Mouse (Mus musculus) forebrain, embryonic 14.5 days (tissue): ENCODE data around the gene Bex6. TPM values are rescaled to one million over a fixed set of nuclear protein-coding genes. Genes with fewer than 3 reads are reported as not detected.

Experiments
- ATAC-seq: fragments of 200-750 bp; cut with Nextera tagmentation; 2 replicates; pipeline ENCODE4 v1.8.0; 2017; ENCODE audit warnings: mild to moderate bottlenecking, moderate library complexity
- DNase-seq: peaks from one replicate; pipeline ENCODE4 v3.0.0-alpha.2; 2015; ENCODE audit warnings: low spot score
- H3K27ac ChIP-seq: fragments of 300-500 bp; sonication (generic); 2 replicates; pipeline ENCODE4 v1.5.1; 2014; ENCODE audit warnings: low read depth, mild to moderate bottlenecking, control low read depth, low read length, moderate library complexity
- H3K27me3 ChIP-seq: fragments of 300-500 bp; sonication (generic); replicated peaks from 2 replicates; pipeline ENCODE4 v1.6.1; 2014; ENCODE audit warnings: low read length, control low read depth, mixed read lengths; ENCODE audit not compliant: control insufficient read depth, insufficient read depth
- H3K36me3 ChIP-seq: fragments of 300-500 bp; sonication (generic); 2 replicates; pipeline ENCODE4 v1.6.1; 2014; ENCODE audit warnings: low read length, control low read depth; ENCODE audit not compliant: control insufficient read depth, insufficient read depth
- H3K4me1 ChIP-seq: fragments of 300-500 bp; sonication (generic); 2 replicates; pipeline ENCODE4 v1.6.1; 2014; ENCODE audit warnings: antibody characterized with exemption, low read length, control low read depth; ENCODE audit not compliant: control insufficient read depth, insufficient read depth
- H3K4me2 ChIP-seq: fragments of 300-500 bp; sonication (generic); 2 replicates; pipeline ENCODE4 v1.6.1; 2014; ENCODE audit warnings: mild to moderate bottlenecking, control low read depth, low read length
- H3K4me3 ChIP-seq: fragments of 300-500 bp; sonication (generic); 2 replicates; pipeline ENCODE4 v1.5.1; 2014; ENCODE audit warnings: low read depth, low read length, control low read depth
- H3K9ac ChIP-seq: fragments of 300-500 bp; sonication (generic); 2 replicates; pipeline ENCODE4 v1.6.1; 2014; ENCODE audit warnings: mild to moderate bottlenecking, low read length, control low read depth, moderate library complexity
- H3K9me3 ChIP-seq: fragments of 300-500 bp; sonication (generic); replicated peaks from 2 replicates; pipeline ENCODE4 v1.6.1; 2016; ENCODE audit warnings: low read length, control low read depth, mixed read lengths; ENCODE audit not compliant: control insufficient read depth
- WGBS: fragments of 180-500 bp; shearing (Covaris S2); extraction: QIAGEN DNeasy Blood & Tissue Kit; methylation state at CpG from one replicate; pipeline ENCODE4 v1.1.7; 2014; 5-methylcytosine and 5-hydroxymethylcytosine counted together
- polyA plus RNA-seq: library from polyadenylated mRNA; unstranded; fragments of >200 nt; fragmentation: Nextera tagmentation; extraction: Ambion mirVana; gene quantifications from 2 replicates; pipeline ENCODE4 v1.2.1, GENCODE M21; 2014

Bex6 gene
- polyA plus RNA-seq, 1 experiment from 2014 or later, result not detected

DNA sequence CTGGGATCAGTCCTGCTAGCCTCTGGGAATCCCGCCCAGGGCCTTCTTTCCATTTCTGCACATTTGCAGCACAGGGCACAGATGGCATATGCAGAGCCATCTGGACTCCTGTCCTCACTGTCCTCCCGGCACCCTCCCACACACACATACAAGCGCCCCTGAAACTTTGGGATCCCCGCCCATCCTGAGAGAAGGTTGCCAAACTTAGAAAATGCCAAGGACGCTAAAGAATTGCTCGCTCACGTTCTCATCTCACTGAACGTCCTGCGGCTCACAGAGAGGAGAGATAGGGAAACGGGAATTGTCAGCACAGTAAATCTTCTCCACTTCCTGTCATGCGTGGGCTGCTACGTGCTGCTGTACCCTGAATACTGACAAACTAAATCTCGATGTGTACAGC is 25.2 kb upstream of the Bex6 start:
- H3K4me2 ChIP-seq, result no peak overlapping the region
- H3K27ac ChIP-seq, result peak overlapping the region; percentile 36; the same call in 1 of the 2 replicates
- 76% methylated on average over 13 of the region's 13 CpGs for WGBS
- no peaks in the 10 kb centered on the region for H3K27me3 ChIP-seq
- no peak overlapping the region for H3K4me3 ChIP-seq
- DNase-seq, result peak; percentile 42
- no peaks in the 10 kb centered on the region for H3K36me3 ChIP-seq
- no peaks in the 10 kb centered on the region for H3K9me3 ChIP-seq
- no peak overlapping the region for H3K9ac ChIP-seq
- peak; percentile 42; the same call in 1 of the 2 replicates for ATAC-seq
- H3K4me1 ChIP-seq, result no peaks in the 10 kb centered on the region

DNA sequence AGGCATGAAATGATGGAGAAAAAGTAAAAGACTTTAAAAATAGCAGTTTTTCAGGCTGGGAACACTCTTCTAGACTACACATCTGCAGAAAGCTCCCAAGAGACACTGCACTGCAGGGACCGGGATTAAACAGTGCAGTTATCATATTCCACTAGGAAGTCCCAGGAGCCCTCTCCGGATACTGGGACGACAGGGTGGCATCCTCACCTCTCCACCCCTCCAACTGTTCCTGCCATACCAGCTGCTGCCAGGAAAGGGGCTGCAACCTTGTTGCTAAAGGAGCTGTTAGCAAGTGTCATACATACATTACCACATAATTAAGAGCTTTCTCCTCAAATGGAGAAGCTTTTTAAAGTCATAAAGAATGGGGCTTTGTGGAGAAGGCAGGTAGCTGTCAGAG is 22.9 kb upstream of the Bex6 start:
- 55% methylated on average over 3 of the region's 3 CpGs for WGBS
- 0 out of 2 replicates have a peak overlapping the region, but pooled peaks have one; percentile 57 for H3K27ac ChIP-seq
- peak; percentile 58; the same call in 1 of the 2 replicates for ATAC-seq
- H3K4me3 ChIP-seq, result no peak overlapping the region
- no peaks in the 10 kb centered on the region for H3K4me1 ChIP-seq
- no peaks in the 10 kb centered on the region for H3K9me3 ChIP-seq
- DNase-seq, result peak; percentile 42
- H3K4me2 ChIP-seq, result no peak overlapping the region
- H3K36me3 ChIP-seq, result no peaks in the 10 kb centered on the region
- no peak overlapping the region for H3K9ac ChIP-seq
- H3K27me3 ChIP-seq, result no peaks in the 10 kb centered on the region

DNA sequence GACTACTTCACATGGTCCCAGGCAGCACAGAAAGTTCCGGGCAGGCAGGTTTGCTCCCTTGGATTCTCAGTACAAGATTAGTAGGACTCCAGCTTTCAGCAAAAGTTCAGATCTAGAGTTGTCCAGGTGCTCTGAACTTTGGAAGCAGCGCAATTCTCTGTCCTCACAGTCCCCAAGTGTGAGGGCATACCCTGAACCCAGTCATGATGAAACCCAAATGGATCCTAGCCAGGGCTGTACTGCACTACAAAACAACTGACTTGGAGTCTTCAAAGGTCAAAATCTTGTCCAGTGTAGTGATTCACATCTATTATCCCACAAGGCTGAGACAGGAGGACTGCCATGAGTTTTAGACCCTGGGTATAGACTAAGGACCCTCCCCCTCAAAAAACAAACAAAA is 22.3 kb upstream of the Bex6 start:
- Histone ChIP-seq H3K4me1 (no peaks in the 10 kb centered on the region), H3K27ac (peak overlapping the region; percentile 57), H3K36me3 (no peaks in the 10 kb centered on the region), H3K4me3 (no peak overlapping the region), H3K9me3 (no peaks in the 10 kb centered on the region), H3K27me3 (no peaks in the 10 kb centered on the region), H3K9ac (no peak overlapping the region), H3K4me2 (no peak overlapping the region)
- WGBS, result 89% methylated on average over 2 of the region's 2 CpGs
- DNase-seq (no peak), ATAC-seq (no peak)

DNA sequence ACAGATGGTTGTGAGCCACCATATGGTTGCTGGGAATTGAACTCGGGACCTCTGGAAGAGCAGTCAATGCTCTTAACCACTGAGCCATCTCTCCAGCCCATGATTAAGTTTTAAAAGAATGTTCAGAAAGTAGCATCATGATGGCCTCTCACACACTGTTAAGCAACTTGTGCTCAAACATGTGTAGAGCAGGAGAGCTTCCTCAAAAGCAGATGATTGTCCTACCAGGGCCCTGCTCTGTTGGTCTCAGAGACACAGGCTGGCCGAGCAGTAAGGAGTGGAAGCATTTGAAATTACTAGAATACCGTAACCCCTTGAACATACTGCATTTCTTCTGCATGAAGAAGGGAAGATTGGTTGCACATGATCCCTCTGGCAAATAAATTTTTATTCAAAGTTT is 20.7 kb upstream of the Bex6 start:
- WGBS, result 93% methylated on average over 3 of the region's 3 CpGs
- ATAC-seq (no peak), DNase-seq (no peak)
- no peak overlapping the region for H3K9ac ChIP-seq
- no peaks in the 10 kb centered on the region for H3K4me1 ChIP-seq
- no peak overlapping the region for H3K27ac ChIP-seq
- H3K27me3 ChIP-seq, result no peaks in the 10 kb centered on the region
- no peak overlapping the region for H3K4me3 ChIP-seq
- no peak overlapping the region for H3K4me2 ChIP-seq
- H3K9me3 ChIP-seq, result no peaks in the 10 kb centered on the region
- H3K36me3 ChIP-seq, result no peaks in the 10 kb centered on the region

DNA sequence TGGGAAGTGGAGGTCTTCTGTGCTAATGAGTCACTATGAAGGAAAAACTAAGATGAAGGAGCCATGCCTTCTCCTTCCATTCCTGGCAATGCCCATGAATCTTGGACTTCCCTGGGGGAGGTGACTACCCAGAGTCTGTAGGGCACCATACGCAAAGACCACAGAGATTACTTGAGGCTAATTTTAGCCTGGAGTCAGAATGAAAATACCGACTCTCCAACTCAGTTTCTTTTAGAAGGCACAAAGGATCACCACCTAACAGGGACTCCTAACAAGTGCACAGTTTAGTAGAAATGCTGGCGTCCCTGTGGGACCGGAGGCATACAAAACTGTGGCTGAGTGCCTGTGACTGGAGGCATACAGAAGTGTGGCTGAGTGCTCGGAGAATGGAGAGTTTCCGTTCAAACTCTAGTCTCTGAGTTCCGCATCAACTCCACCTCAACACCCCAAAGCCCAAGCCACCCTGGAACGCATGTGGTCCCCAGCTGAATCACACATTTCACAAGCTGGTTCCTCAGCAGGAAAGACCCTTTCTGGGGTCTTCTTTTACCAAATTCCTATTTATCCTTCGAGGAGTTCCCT is 18.8 kb upstream of the Bex6 start:
- H3K27ac ChIP-seq, result no peak overlapping the region
- H3K4me2 ChIP-seq, result no peak overlapping the region
- no peak overlapping the region for H3K4me3 ChIP-seq
- H3K36me3 ChIP-seq, result no peaks in the 10 kb centered on the region
- H3K9ac ChIP-seq, result no peak overlapping the region
- 0 out of 2 replicates have a peak, but pooled peaks cover 5% of the 10 kb centered on the region for H3K27me3 ChIP-seq
- H3K4me1 ChIP-seq, result no peaks in the 10 kb centered on the region
- no peaks in the 10 kb centered on the region for H3K9me3 ChIP-seq
- DNase-seq (no peak), ATAC-seq (no peak)
- WGBS, result 89% methylated on average over 9 of the region's 9 CpGs

DNA sequence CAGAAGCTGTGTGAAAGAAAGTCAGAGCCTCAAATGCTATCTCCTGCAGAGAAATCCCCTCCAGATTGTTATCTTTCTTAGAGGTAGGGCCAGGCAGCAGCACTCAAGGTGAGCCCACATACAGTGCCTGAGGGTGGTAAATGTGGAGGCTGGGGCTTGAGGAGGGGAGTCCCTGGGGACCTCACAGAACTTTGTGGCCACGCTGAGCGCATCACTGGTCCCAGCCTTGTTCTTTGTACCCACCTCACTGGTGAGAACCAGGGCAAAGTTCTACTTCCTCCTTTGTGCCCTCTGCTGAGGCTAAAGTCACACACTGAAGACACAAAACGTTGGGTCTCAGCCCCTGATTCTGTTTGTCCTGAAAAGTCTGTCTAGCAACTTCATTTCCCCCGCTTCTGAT is 16.2 kb upstream of the Bex6 start:
- no peak for DNase-seq
- WGBS, result 83% methylated on average over 4 of the region's 4 CpGs

DNA sequence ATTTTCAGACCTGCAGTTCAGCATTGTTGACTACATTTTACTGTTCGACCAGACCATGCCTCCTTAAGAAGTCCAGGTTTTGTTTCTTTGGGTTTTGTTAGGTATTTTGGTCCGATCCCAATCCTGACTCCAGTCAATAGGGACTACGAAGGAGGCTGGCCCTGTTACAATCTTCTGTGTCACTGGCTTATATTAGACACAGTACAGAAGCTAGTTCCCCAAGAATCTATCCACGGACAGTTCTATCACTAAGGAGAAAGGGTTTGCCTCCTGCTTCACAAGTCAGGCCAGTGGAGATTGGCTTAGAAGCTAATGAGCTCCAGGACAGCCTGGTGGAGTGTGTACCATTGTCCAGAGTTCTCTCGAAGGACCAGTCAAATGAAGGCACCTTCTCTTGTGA is 15.7 kb upstream of the Bex6 start:
- Histone ChIP-seq H3K9me3 (no peaks in the 10 kb centered on the region), H3K27ac (no peak overlapping the region), H3K4me3 (no peak overlapping the region), H3K27me3 (0 out of 2 replicates have a peak, but pooled peaks cover 5% of the 10 kb centered on the region), H3K4me2 (no peak overlapping the region), H3K9ac (no peak overlapping the region), H3K4me1 (no peaks in the 10 kb centered on the region), H3K36me3 (no peaks in the 10 kb centered on the region)
- WGBS, result 77% methylated on average over 5 of the region's 5 CpGs
- ATAC-seq, result no peak
- DNase-seq, result no peak

More for the DNA sequence above, 16.2 kb upstream of the Bex6 start:
- no peak for ATAC-seq
- H3K4me3 ChIP-seq, result no peak overlapping the region
- 0 out of 2 replicates have a peak, but pooled peaks cover 5% of the 10 kb centered on the region for H3K27me3 ChIP-seq
- H3K4me1 ChIP-seq, result no peaks in the 10 kb centered on the region
- H3K27ac ChIP-seq, result no peak overlapping the region
- H3K9ac ChIP-seq, result no peak overlapping the region
- no peaks in the 10 kb centered on the region for H3K9me3 ChIP-seq
- no peaks in the 10 kb centered on the region for H3K36me3 ChIP-seq
- no peak overlapping the region for H3K4me2 ChIP-seq

DNA sequence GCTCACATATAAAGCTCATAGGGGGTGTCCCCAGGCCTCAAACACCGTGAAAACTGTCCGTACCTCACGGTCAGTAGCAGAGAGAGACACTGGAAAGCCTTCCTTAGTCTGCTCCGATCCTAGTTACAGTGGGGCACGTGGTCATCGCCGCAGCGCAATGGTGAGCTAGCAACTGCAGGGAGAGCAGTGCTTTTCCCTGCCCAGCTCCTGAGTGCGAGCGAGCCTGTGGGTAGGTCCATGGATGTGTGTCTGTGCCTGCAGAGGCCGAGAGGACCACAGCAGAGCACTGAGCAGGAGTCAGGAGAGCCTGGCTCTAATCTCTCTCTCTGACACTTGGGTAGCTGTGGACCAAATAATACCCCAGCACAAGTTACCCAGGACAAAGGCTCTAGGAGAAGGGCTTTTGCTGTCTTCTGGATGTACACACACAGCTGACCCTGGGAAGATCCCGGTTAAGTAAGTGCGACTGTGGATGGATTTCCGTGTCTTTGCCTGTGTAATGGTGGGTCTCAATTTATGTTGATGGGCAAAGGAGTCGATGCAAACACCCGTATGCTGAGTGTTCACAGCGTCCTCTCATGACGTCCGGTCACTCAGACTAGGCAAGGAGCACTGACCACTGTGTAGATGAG is 15.1 kb upstream of the Bex6 start:
- Histone ChIP-seq H3K27me3 (0 out of 2 replicates have a peak, but pooled peaks cover 5% of the 10 kb centered on the region), H3K36me3 (no peaks in the 10 kb centered on the region), H3K4me2 (peak overlapping the region; percentile 61; the same call in 1 of the 2 replicates), H3K4me3 (peak overlapping the region; percentile 27; the same call in 1 of the 2 replicates), H3K4me1 (no peaks in the 10 kb centered on the region), H3K9me3 (no peaks in the 10 kb centered on the region), H3K27ac (no peak overlapping the region), H3K9ac (no peak overlapping the region; the same call in 1 of the 2 replicates)
- ATAC-seq, result no peak
- DNase-seq, result no peak
- 74% methylated on average over 19 of the region's 19 CpGs for WGBS

DNA sequence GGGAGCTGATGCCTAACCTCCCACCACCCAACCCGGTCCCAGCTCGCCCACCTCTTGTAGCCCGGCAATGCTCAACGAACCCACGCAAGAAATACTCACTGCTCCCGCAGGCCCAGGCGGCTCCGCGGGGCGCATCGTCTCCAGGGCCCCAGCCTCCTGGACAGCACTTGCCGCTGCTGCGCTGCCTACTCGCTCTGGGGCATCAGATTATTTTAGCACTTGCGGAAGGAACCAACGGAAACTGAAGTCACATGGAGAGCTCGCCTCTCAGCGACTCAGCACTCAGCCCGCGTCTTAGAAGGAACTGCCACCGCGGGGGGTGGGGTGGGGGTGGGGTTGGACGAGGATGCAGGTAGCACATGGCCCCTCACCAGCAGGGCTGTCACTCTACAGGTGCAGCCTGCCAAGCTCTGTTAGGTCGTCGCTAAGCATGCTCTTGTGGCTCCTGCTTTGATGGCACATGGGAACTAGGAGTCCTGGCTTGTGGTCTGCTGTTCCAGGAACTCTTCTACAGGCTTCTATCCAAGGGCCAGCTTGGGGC is 14.3 kb upstream of the Bex6 start, which contains the start of gene Nrros:
TSS of gene Nrros (minus strand) at position 314 of the 541 bp plus-strand sequence.
- Histone ChIP-seq H3K4me2 (peak within 1 kb of the TSS; percentile 61), H3K9ac (peak within 1 kb of the TSS; percentile 57), H3K27ac (no peak within 1 kb of the TSS), H3K9me3 (no peaks in the 10 kb centered on the region), H3K27me3 (0 out of 2 replicates have a peak, but pooled peaks cover 5% of the 10 kb centered on the region), H3K4me1 (no peaks in the 10 kb centered on the region), H3K4me3 (peak within 1 kb of the TSS; percentile 27), H3K36me3 (no peaks in the 10 kb centered on the region)
- 3% methylated on average over 25 of the region's 25 CpGs for WGBS
- no peak for ATAC-seq
- peak; percentile 49 for DNase-seq
